Mouse (Mus musculus) liver, postnatal 0 days (tissue): ENCODE results near the gene Gadd45b. TPM values are rescaled to one million over a fixed set of nuclear protein-coding genes. Genes with fewer than 3 reads are reported as not detected.

Experiments
- ATAC-seq: fragments of 200-750 bp; cut with Nextera tagmentation; 2 replicates; pipeline ENCODE4 v1.8.0; 2017; ENCODE audit warnings: mild to moderate bottlenecking, moderate library complexity
- DNase-seq: peaks from one replicate; pipeline ENCODE4 v3.0.0-alpha.2; 2016
- H3K27ac ChIP-seq: fragments of 300-500 bp; sonication (generic); 2 replicates; pipeline ENCODE4 v1.5.1; 2014; ENCODE audit warnings: antibody characterized with exemption, moderate library complexity, mild to moderate bottlenecking, low read depth
- H3K27me3 ChIP-seq: fragments of 300-500 bp; sonication (generic); 2 replicates; pipeline ENCODE4 v1.6.1; 2014; ENCODE audit warnings: low read length, control low read depth, mixed read lengths; ENCODE audit not compliant: insufficient read depth
- H3K36me3 ChIP-seq: fragments of 300-500 bp; sonication (generic); replicated peaks from 2 replicates; pipeline ENCODE4 v1.6.1; 2014; ENCODE audit warnings: mild to moderate bottlenecking, control low read depth, low read length, moderate library complexity, mixed read lengths; ENCODE audit not compliant: insufficient read depth
- H3K4me1 ChIP-seq: fragments of 300-500 bp; sonication (generic); 2 replicates; pipeline ENCODE4 v1.6.1; 2014; ENCODE audit warnings: antibody characterized with exemption, mild to moderate bottlenecking, control low read depth; ENCODE audit not compliant: insufficient read depth
- H3K4me2 ChIP-seq: fragments of 300-500 bp; sonication (generic); 2 replicates; pipeline ENCODE4 v1.6.1; 2014; ENCODE audit warnings: low read depth, mild to moderate bottlenecking, low read length, moderate library complexity, mixed read lengths
- H3K4me3 ChIP-seq: fragments of 300-500 bp; sonication (generic); 2 replicates; pipeline ENCODE4 v1.5.1; 2014; ENCODE audit warnings: low read depth, low read length
- H3K9ac ChIP-seq: fragments of 300-500 bp; sonication (generic); replicated peaks from 2 replicates; pipeline ENCODE4 v1.6.1; 2014; ENCODE audit warnings: mild to moderate bottlenecking, moderate library complexity
- H3K9me3 ChIP-seq: fragments of 300-500 bp; sonication (generic); 2 replicates; pipeline ENCODE4 v1.6.1; 2016; ENCODE audit warnings: mild to moderate bottlenecking, control low read depth, low read length, mixed read lengths
- CTCF ChIP-seq: sonication (generic); IDR thresholded peaks from 2 replicates; pipeline ENCODE4 v1.5.1; 2016; ENCODE audit warnings: antibody characterized with exemption, low read depth
- EP300 ChIP-seq: IDR thresholded peaks from 2 replicates; pipeline ENCODE4 v1.6.1; 2016; ENCODE audit warnings: antibody characterized with exemption, low read depth, mild to moderate bottlenecking
- WGBS: fragments of 180-500 bp; shearing (Covaris S2); extraction: QIAGEN DNeasy Blood & Tissue Kit; methylation state at CpG from one replicate; pipeline ENCODE4 v1.1.7; 2014; ENCODE audit not compliant: insufficient replicate concordance; 5-methylcytosine and 5-hydroxymethylcytosine counted together
- polyA plus RNA-seq: library from polyadenylated mRNA; unstranded; fragments of >200 nt; fragmentation: Nextera tagmentation; extraction: Ambion mirVana; gene quantifications from 2 replicates; pipeline ENCODE4 v1.2.1, GENCODE M21; 2015

Gene Gadd45b
- polyA plus RNA-seq, 1 experiment from 2014 or later: 18.7 TPM

DNA sequence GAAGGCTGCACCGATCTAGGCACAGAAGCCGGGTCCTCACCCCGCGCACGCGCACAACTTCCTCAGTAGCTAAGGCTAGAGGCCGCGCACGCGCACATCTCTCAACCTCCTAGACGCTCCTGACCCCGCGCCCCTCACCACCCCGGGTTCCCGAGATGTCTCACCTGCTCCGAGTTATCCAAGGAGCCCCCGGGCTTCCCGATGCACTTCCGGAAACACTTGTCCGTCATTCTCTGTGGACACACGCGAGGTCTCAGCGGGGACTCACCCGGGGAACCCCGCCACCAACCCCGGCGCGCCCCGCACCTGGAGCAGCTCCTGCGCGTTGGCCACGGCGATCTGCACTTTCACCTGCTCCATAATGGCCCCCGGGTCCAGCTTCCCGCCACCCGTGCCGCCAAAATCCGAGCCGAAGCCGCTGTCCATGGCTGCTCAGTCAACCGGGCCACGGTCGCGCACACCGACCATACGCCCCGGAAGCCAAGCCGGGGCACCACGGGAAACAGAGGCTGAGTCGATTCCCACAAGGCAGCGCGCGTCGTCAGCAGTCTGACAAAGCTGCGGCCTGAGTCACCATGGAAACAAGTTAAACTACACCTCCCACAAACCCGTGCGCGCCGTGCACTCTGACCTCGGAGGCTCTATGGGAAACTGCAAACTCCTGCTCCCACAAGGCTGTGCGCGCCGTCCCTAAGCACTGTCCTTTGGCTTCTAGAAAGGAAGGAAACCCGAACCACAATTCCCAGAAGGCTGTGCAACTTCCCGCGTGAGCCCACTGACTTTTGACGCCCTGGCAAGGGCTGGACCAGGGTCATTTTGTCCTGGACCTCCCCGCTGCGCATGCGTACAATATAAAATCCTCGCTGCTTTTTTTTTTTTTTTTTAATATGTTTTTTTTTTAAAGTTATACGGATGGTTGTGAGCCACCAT lies 29.3 kb upstream of the Gadd45b start, which contains the start of gene Timm13:
TSS of gene Timm13 (minus strand) at position 652 of the 930 bp plus-strand sequence.
- DNase-seq: peak; percentile 97
- Histone ChIP-seq H3K4me3 (peak within 1 kb of the TSS; percentile 98), H3K27ac (peak within 1 kb of the TSS; percentile 90), H3K36me3 (peaks cover 27% of the 10 kb centered on the region), H3K27me3 (no peaks in the 10 kb centered on the region), H3K4me1 (peaks cover 15% of the 10 kb centered on the region), H3K9me3 (no peaks in the 10 kb centered on the region), H3K9ac (peak within 1 kb of the TSS; percentile 89), H3K4me2 (peak within 1 kb of the TSS; percentile 99)
- ATAC-seq: peak; percentile 97
- under 1% methylated on average over 72 of the region's 72 CpGs for WGBS
- TF ChIP-seq EP300 (peak; percentile 49; the same call in 1 of the 2 replicates), CTCF (no peak)

DNA sequence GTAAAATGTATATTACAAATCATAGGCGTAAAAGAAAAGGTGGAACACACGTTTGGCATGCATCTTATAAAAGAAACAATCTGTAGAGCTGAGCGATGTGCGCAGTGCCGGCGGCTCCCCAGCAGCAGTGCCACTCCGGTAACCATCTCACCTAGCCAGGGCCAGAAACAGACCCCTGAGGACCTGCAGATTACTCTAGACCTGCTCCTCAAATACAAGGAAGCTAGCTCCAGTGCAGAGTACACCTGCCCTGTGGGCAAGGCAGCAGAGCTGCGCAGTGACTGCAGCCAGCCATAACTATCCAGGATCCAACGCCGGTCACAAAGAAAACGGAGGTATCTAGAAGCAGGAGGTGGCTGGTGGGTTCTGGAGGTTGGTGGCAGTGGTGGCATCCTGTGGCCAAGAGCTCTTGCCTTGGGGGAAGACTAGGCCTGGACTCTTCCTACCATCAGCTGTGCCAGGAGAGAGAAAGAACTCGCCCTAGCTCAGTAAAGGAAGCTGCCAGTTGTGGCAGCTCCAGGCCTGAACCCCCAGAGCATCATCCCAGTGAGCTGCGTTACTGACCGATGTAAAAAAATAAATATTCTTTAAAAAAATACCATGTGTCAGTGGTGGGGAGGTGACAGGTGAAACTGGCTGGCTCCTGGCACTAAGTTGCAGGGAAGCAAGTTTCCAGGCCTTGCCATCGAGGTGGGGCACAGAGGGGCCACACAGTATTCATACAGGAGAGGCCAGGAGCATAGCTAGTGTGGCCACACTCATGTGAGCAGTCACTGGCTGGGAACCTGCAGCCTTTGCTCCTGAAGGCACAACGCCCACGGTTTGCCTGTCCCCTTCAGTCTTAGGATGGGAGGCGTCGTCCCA lies 28.2 kb upstream of the Gadd45b start:
- Histone ChIP-seq H3K9ac (no peak overlapping the region), H3K4me1 (peaks cover 15% of the 10 kb centered on the region), H3K27me3 (no peaks in the 10 kb centered on the region), H3K9me3 (no peaks in the 10 kb centered on the region), H3K27ac (peak overlapping the region; percentile 49; the same call in 1 of the 2 replicates), H3K4me2 (peak overlapping the region; percentile 42), H3K36me3 (peaks cover 32% of the 10 kb centered on the region), H3K4me3 (peak overlapping the region; percentile 98)
- no peak for DNase-seq
- no peak for TF ChIP-seq EP300
- TF ChIP-seq CTCF: no peak
- 89% methylated on average over 19 of the region's 19 CpGs for WGBS
- ATAC-seq: no peak

DNA sequence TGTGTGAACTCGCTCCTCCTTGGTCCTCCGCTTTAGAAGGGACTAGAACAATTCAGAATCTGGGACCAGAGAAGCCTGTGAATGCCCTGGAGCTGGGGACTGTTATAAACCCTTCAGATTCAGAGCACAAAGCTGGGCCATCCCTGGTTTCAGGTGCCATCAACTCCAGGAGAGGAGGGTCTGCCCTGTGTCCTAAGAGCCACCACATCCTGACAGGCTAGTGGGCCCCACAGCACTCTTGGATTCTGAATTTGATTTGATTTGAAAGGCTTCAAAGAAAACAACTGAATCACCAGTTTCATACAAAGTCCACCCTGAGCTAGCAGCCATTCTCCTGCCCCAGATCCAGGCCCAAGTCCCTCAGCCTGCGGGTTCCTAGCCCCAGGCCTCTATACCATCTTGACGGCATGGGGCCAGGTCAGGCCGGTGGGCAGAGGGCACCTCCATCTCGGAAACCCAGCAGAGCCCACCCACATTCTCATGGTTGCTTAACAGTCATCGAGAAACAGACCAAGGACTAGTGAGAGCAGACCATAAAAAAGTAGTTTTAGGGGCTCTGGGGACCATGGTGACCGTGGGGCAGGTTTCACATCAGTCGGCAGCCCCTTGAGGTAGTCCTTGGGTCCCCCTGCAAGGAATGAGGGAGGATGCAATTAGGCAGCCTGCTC lies 27.5 kb upstream of the Gadd45b start:
- H3K27ac ChIP-seq: no peak overlapping the region
- TF ChIP-seq CTCF (no peak), EP300 (no peak)
- H3K4me1 ChIP-seq: peaks cover 15% of the 10 kb centered on the region
- H3K4me3 ChIP-seq: no peak overlapping the region
- peaks cover 32% of the 10 kb centered on the region for H3K36me3 ChIP-seq
- no peak overlapping the region for H3K9ac ChIP-seq
- ATAC-seq (no peak), DNase-seq (no peak)
- H3K9me3 ChIP-seq: no peaks in the 10 kb centered on the region
- H3K4me2 ChIP-seq: no peak overlapping the region
- 91% methylated on average over 9 of the region's 9 CpGs for WGBS
- no peaks in the 10 kb centered on the region for H3K27me3 ChIP-seq

DNA sequence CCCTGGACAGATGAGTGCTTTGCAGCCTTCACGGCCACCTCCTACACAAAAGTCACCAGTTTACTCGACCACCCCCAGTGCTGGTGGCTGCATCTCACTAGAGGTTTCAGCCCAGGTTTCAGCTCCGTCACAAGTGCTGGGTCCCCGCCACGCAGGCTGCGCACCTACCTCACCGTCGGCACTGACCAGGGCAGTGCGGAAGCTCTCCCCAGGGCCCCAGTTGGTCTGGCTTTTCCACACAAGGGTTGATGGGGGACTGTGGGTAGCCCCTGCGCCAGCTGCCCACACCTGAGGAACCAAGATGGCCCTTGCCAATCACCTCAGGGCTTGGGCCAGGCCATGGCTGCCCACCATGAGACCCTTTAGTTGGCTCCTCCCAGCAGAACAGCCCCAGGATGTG lies 26.6 kb upstream of the Gadd45b start:
- 90% methylated on average over 10 of the region's 10 CpGs for WGBS
- Histone ChIP-seq H3K9me3 (no peaks in the 10 kb centered on the region), H3K4me1 (peaks cover 15% of the 10 kb centered on the region), H3K27ac (no peak overlapping the region), H3K9ac (no peak overlapping the region), H3K27me3 (no peaks in the 10 kb centered on the region), H3K4me3 (no peak overlapping the region), H3K4me2 (no peak overlapping the region), H3K36me3 (peaks cover 36% of the 10 kb centered on the region)
- TF ChIP-seq EP300: no peak
- TF ChIP-seq CTCF: no peak
- DNase-seq: no peak
- ATAC-seq: no peak

DNA sequence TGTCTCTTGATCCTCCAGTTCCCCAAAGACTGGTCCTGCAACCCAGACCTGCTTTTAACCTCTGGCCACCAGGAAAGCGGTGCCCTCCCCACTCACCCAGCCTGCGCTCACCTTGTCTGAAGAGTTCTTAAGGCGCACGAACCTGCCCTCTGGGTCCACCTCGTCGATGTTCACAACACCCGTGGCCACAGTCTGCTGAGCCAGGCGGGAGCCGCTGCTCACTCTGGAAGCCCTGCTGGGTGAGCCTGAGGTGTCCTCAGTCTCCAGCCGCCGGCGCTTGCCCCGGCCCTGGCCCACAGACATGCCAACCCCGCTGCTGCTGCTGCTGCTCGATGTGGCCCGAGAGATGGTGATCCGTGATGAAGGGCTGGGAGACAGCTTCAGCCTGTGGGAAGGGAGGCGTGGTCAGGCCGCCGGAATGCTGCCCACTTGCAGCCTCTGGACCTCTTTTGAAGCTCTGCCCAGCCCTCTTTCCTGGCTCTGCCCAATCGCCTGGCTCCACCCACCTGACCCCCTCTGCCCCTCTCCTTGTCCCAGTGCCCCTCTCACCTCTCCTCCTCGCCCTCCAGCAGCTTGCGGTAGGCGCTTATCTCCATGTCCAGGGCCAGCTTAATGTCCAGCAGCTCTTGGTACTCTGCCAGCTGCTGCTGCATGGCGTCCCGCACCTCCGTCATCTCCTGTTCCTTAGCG lies 25.7 kb upstream of the Gadd45b start:
- no peak for TF ChIP-seq EP300
- no peak for TF ChIP-seq CTCF
- H3K9me3 ChIP-seq: no peaks in the 10 kb centered on the region
- ATAC-seq (no peak), DNase-seq (no peak)
- no peak overlapping the region for H3K4me2 ChIP-seq
- peaks cover 38% of the 10 kb centered on the region for H3K36me3 ChIP-seq
- H3K9ac ChIP-seq: no peak overlapping the region
- 90% methylated on average over 28 of the region's 28 CpGs for WGBS
- H3K27ac ChIP-seq: no peak overlapping the region
- H3K4me3 ChIP-seq: no peak overlapping the region
- no peaks in the 10 kb centered on the region for H3K27me3 ChIP-seq
- H3K4me1 ChIP-seq: peaks cover 12% of the 10 kb centered on the region
